Mouse (Mus musculus) lung, postnatal 0 days (tissue): ENCODE measurements around the gene Sfr1. TPM values are rescaled to one million over a fixed set of nuclear protein-coding genes. Genes with fewer than 3 reads are reported as not detected.

Experiments
- ATAC-seq: fragments of 200-750 bp; cut with Nextera tagmentation; 2 replicates; pipeline ENCODE4 v1.8.0; 2017; ENCODE audit warnings: moderate library complexity
- DNase-seq: peaks from one replicate; pipeline ENCODE4 v3.0.0-alpha.2; 2016; ENCODE audit warnings: low spot score
- H3K27ac ChIP-seq: fragments of 300-500 bp; sonication (generic); 2 replicates; pipeline ENCODE4 v1.5.1; 2014; ENCODE audit warnings: antibody characterized with exemption, mild to moderate bottlenecking, low read length, mixed read lengths
- H3K27me3 ChIP-seq: fragments of 300-500 bp; sonication (generic); replicated peaks from 2 replicates; pipeline ENCODE4 v1.6.1; 2014; ENCODE audit warnings: low read length, mixed read lengths; ENCODE audit not compliant: insufficient read depth
- H3K36me3 ChIP-seq: fragments of 300-500 bp; sonication (generic); 2 replicates; pipeline ENCODE4 v1.6.1; 2014; ENCODE audit warnings: low read length, mixed read lengths; ENCODE audit not compliant: insufficient read depth
- H3K4me1 ChIP-seq: fragments of 300-500 bp; sonication (generic); 2 replicates; pipeline ENCODE4 v1.6.1; 2014; ENCODE audit warnings: antibody characterized with exemption, low read depth, low read length, mixed read lengths; ENCODE audit not compliant: insufficient read depth
- H3K4me2 ChIP-seq: fragments of 300-500 bp; sonication (generic); replicated peaks from 2 replicates; pipeline ENCODE4 v1.6.1; 2014; ENCODE audit warnings: low read depth, mild to moderate bottlenecking, low read length, moderate library complexity, mixed read lengths
- H3K4me3 ChIP-seq: fragments of 300-500 bp; sonication (generic); 2 replicates; pipeline ENCODE4 v1.5.1; 2014; ENCODE audit warnings: low read depth, low read length
- H3K9ac ChIP-seq: fragments of 300-500 bp; sonication (generic); replicated peaks from 2 replicates; pipeline ENCODE4 v1.6.1; 2014; ENCODE audit warnings: low read depth, mild to moderate bottlenecking
- H3K9me3 ChIP-seq: fragments of 300-500 bp; sonication (generic); 2 replicates; pipeline ENCODE4 v1.6.1; 2016; ENCODE audit warnings: low read length, mixed read lengths
- CTCF ChIP-seq: IDR thresholded peaks from 2 replicates; pipeline ENCODE4 v1.5.1; 2016; ENCODE audit warnings: antibody characterized with exemption, mild to moderate bottlenecking
- EP300 ChIP-seq: IDR thresholded peaks from 2 replicates; pipeline ENCODE4 v1.6.1; 2016; ENCODE audit warnings: antibody characterized with exemption, mild to moderate bottlenecking, control low read depth
- WGBS: fragments of 180-500 bp; shearing (Covaris S2); extraction: QIAGEN DNeasy Blood & Tissue Kit; methylation state at CpG from one replicate; pipeline ENCODE4 v1.1.7; 2014; 5-methylcytosine and 5-hydroxymethylcytosine counted together
- microRNA-seq: library from miRNA; unstranded; fragments of <30 nt; microRNA quantifications from one replicate; pipeline ENCODE4, GENCODE M21; 2016
- polyA plus RNA-seq: library from polyadenylated mRNA; unstranded; fragments of >200 nt; fragmentation: Nextera tagmentation; extraction: Ambion mirVana; gene quantifications from 2 replicates; pipeline ENCODE4 v1.2.1, GENCODE M21; 2015

Sfr1 gene
- polyA plus RNA-seq, 1 experiment from 2014 or later = 166 TPM

DNA sequence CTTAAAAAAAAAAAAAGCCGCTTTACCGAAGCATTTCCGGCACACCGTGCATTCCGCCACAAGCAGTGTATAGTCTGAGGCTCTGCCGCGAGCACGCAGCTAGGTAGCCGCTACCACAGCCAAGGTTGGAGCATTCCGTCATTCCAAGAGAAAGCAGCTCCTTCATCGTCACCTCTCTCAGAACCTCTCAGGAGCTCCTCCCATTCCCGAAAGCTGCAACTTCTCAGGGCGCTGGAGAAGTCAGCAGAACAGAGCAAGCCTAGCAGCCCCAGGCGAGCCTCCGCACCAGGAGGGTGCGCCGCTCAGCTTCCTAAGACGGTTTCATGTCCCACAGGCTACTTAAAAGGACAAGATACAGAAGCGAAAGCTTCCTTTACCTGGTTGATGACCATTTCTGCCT lies 24.1 kb downstream of the Sfr1 start:
- Histone ChIP-seq H3K4me1 (no peaks in the 10 kb centered on the region), H3K27ac (no peak overlapping the region), H3K9ac (no peak overlapping the region), H3K36me3 (no peaks in the 10 kb centered on the region), H3K27me3 (no peaks in the 10 kb centered on the region), H3K4me2 (peak overlapping the region; percentile 36), H3K9me3 (no peaks in the 10 kb centered on the region), H3K4me3 (no peak overlapping the region)
- ATAC-seq (peak; percentile 84), DNase-seq (peak; percentile 63)
- TF ChIP-seq EP300 = no peak
- TF ChIP-seq CTCF = no peak
- WGBS = 48% methylated on average over 19 of the region's 19 CpGs

- no peak overlapping the region for H3K4me2 ChIP-seq
- H3K27me3 ChIP-seq = no peaks in the 10 kb centered on the region
- no peaks in the 10 kb centered on the region for H3K9me3 ChIP-seq
- H3K4me1 ChIP-seq = no peaks in the 10 kb centered on the region
- no peak overlapping the region for H3K4me3 ChIP-seq
- H3K36me3 ChIP-seq = no peaks in the 10 kb centered on the region
- no peak overlapping the region for H3K27ac ChIP-seq
- H3K9ac ChIP-seq = no peak overlapping the region
- ATAC-seq = no peak
- 67% methylated on average over 6 of the region's 6 CpGs for WGBS
- DNase-seq = no peak
- TF ChIP-seq EP300 = no peak
- TF ChIP-seq CTCF = no peak
Observed at GRCm38 (mm10) chr19:47777847-47778246, 46.4 kb downstream of the Sfr1 start.

GRCm38 (mm10) chr19:47780145-47780544 lies 48.7 kb downstream of the Sfr1 start:
- ATAC-seq = no peak

GRCm38 (mm10) chr19:47780972-47781371 lies 49.5 kb downstream of the Sfr1 start:
- 73% methylated on average over 11 of the region's 11 CpGs for WGBS

More at GRCm38 (mm10) chr19:47780145-47780544, 48.7 kb downstream of the Sfr1 start:
- no peak overlapping the region for H3K4me3 ChIP-seq
- TF ChIP-seq CTCF = no peak
- TF ChIP-seq EP300 = no peak
- H3K9ac ChIP-seq = no peak overlapping the region
- H3K36me3 ChIP-seq = no peaks in the 10 kb centered on the region
- H3K4me1 ChIP-seq = no peaks in the 10 kb centered on the region
- no peaks in the 10 kb centered on the region for H3K27me3 ChIP-seq
- H3K27ac ChIP-seq = no peak overlapping the region
- no peaks in the 10 kb centered on the region for H3K9me3 ChIP-seq
- DNase-seq = no peak
- no peak overlapping the region for H3K4me2 ChIP-seq
- WGBS = 85% methylated on average over 7 of the region's 7 CpGs

GRCm38 (mm10) chr19:47783898-47784297 lies 52.4 kb downstream of the Sfr1 start:
- Histone ChIP-seq H3K27me3 (no peaks in the 10 kb centered on the region), H3K4me3 (no peak overlapping the region), H3K27ac (no peak overlapping the region), H3K4me2 (no peak overlapping the region), H3K36me3 (no peaks in the 10 kb centered on the region), H3K9me3 (no peaks in the 10 kb centered on the region), H3K9ac (no peak overlapping the region), H3K4me1 (no peaks in the 10 kb centered on the region)
- ATAC-seq = no peak
- TF ChIP-seq CTCF (no peak), EP300 (no peak)
- no peak for DNase-seq
- WGBS = 86% methylated on average over 6 of the region's 6 CpGs

More at GRCm38 (mm10) chr19:47780972-47781371, 49.5 kb downstream of the Sfr1 start:
- H3K9ac ChIP-seq = no peak overlapping the region
- no peaks in the 10 kb centered on the region for H3K36me3 ChIP-seq
- H3K27me3 ChIP-seq = no peaks in the 10 kb centered on the region
- no peak overlapping the region for H3K4me2 ChIP-seq
- no peaks in the 10 kb centered on the region for H3K4me1 ChIP-seq
- H3K27ac ChIP-seq = no peak overlapping the region
- no peaks in the 10 kb centered on the region for H3K9me3 ChIP-seq
- TF ChIP-seq EP300 (no peak), CTCF (no peak; the same call in 1 of the 2 replicates)
- ATAC-seq = no peak
- H3K4me3 ChIP-seq = no peak overlapping the region
- DNase-seq = no peak

Small RNAs within 50 kb of the gene (microRNA-seq; reads per million reads assigned to microRNA genes)
- gene Mir8090 = not detected

Other genes starting within 250 kb of the Sfr1 start
- 28.6 and 30.9 TPM in 2 replicates for gene Stn1, start 194.2 kb upstream of the Sfr1 start, polyA plus RNA-seq
- gene Slk, start 152.0 kb upstream of the Sfr1 start, polyA plus RNA-seq = 14.6 and 17.2 TPM in 2 replicates
- 2.5 and 3.5 TPM in 2 replicates for gene Col17a1, start 39.6 kb upstream of the Sfr1 start, polyA plus RNA-seq
- 147 and 172 TPM in 2 replicates for gene Gsto1, start 123.3 kb downstream of the Sfr1 start, polyA plus RNA-seq
- 2.1 TPM in 2 replicates for gene Gsto2, start 133.9 kb downstream of the Sfr1 start, polyA plus RNA-seq
- gene Cfap43, start 187.6 kb downstream of the Sfr1 start, polyA plus RNA-seq = 4.9 and 6.3 TPM in 2 replicates
- 15.6 and 15.9 TPM in 2 replicates for gene Itprip, start 187.6 kb downstream of the Sfr1 start, polyA plus RNA-seq
- gene Cfap58, start 206.0 kb downstream of the Sfr1 start, polyA plus RNA-seq = 2.0 and 2.6 TPM in 2 replicates